Mouse (Mus musculus) MN1 (cell line): ENCODE data around the gene Tmem209.
A peak's percentile ranks its signal among the peaks of the same experiment; 100 is the strongest.

ENCODE experiments used
- DNase-seq: peaks from one replicate; pipeline ENCODE4 v3.0.0-alpha.2; 2016; ENCODE audit warnings: low spot score

Gene Tmem209

DNA sequence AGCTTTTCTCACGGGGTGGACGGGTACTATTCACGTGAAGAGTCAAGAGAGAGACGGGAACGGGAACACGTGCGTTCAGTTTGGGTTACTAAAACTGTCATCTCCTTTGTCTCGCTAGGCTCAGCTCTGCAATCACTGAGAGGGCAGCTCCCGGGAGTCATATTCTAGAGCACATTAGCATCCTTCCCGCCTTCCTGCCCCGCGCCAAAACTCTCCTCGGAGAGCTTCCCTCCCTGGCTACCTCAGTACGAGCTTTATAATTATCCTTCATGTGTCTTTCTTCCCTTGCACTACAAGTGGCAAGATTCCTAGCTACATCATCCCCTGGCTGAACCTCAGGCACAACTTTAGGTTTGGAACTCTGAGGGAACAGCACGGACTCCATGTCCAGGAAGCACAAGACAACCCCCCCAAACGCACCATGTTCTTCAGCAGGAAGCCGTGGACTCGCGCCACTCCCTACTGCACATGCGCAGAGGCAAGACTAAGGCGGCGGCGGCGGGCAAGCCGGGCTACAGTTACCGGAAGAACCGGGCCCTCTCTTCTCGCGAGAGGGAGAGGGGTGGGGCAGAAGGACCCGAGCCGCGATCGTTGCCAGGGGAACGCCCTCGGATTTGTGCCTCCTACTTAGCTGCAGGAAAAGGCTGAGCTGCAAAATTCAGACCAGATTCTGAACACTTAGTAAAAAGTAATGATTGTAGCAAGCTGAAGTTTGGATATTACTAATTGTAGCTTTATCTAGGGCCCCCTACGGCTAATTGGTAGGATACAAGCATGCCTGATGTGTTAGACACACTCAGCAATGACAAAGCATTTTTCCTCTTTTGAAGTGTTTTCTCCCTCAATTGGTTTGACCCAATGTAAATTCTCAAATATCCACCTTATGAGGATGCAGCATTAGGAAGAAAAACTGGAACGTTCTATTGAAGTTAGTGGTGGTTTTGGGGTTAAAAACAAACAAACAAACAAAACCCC is at the start of gene Tmem209, which contains the start of gene Ssmem1:
Gene Tmem209 (minus strand): TSS at position 519 of the 975 bp plus-strand sequence.
Gene Ssmem1 (plus strand): TSS at position 585 of the 975 bp plus-strand sequence.
- DNase-seq: peak; percentile 99

GRCm38 (mm10) chr6:30556080-30556479 is 46.5 kb upstream of the Tmem209 start:
- no peak for DNase-seq

GRCm38 (mm10) chr6:30554621-30555170 is 45.1 kb upstream of the Tmem209 start:
- no peak for DNase-seq

GRCm38 (mm10) chr6:30554092-30554491 is 44.5 kb upstream of the Tmem209 start:
- DNase-seq: no peak

DNA sequence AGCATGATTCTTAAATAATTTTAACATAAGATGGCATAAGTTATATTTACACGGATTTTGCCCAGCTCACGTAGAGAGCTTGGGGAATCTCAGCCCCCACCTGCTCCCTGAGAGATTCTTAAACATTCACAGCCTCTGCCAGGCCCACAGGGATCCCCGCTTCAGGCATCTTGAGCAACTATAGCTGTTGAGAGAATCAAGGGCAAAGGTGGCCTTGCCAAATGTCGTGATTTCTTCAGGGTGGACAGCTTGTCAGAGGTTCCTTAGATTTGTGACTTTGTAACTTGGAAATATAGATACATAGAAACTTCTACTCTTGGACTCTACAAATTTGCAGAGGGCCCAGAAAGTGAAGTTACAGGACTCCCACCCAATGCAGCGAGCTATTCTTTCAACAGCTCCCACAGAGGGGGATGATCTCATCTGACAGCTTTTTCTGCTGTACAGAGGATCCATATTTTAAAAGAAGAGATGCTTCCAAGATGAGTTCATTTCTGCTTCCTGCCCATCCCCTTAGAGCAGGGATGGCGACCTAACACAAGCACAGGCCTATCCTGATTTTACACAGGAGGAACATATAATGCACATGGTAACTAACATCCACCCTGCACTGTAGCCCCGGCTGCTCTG is 43.9 kb upstream of the Tmem209 start:
- no peak for DNase-seq

- DNase-seq: no peak
These were observed 43.0 kb upstream of the Tmem209 start for GRCm38 (mm10) chr6:30552628-30553027.

- DNase-seq: no peak
These were observed 42.3 kb upstream of the Tmem209 start for GRCm38 (mm10) chr6:30551644-30552580.

GRCm38 (mm10) chr6:30551193-30551515 is 41.6 kb upstream of the Tmem209 start:
- no peak for DNase-seq

- no peak for DNase-seq
These were observed 41.1 kb upstream of the Tmem209 start for GRCm38 (mm10) chr6:30550496-30551192.

DNA sequence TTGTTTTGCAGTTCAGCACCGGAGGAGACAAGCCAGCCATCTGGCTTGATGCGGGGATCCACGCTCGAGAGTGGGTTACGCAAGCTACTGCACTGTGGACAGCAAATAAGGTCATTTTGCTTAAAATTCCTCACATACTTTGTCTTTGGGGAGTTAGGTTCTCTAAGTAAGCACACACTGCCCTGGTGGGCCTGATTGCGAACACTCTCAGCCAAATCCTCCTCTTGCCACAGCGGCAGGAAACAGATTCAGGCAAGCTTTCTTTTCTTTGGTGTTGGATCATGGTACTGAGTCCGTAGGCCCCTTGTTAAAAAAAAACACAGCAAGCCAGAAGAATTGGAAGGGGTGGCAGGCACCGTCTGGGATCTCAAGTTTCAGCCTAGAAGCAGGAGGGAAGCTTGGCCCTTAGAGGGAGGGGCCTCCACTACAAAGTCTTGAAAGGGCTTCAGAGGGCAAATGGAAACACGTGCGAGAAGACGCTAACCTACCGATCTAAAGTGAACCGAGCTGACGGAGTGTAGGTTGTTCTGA is 39.7 kb upstream of the Tmem209 start:
- no peak for DNase-seq

GRCm38 (mm10) chr6:30547656-30548306 is 38.2 kb upstream of the Tmem209 start:
- DNase-seq: no peak

DNA sequence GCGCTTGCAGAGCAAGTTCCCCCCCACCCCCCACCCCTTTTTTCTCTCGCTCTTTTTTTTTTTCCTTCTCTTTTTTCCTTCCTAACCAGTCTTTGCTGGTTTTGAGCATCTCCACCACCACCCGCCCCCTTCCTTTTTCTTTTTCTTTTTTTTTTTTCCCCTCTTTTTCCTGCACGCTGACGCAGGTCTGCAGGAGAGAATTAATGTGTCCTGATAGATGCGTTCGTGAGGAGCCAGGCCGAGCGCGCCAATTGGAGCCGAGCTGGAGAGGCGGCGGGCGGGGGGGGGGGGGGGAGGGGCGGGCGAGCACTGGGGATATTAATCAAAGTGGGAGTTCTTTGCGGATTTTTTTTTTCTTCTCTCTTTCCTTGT is 37.7 kb upstream of the Tmem209 start:
- peak; percentile 79 for DNase-seq

GRCm38 (mm10) chr6:30546571-30547273 is 37.1 kb upstream of the Tmem209 start:
- peak; percentile 80 for DNase-seq

DNA sequence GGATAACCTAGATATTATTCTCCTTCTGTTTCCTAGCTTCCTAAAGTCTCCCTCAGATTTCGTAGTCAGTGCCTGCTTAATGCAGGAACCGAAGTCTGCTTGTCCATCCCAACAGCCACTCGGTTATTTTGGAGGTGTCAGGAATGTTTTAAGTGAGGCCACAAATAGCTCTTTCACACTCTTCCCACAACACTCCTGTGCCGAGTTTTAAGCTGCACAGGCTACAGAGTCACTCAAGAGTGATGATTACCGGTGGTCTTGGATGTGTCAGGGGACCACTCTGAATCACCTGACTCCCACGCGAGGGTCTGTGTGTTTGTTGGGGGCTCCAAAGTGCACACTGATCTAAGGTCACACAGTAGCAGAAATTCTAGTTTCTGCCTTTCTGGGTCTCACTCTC is 36.1 kb upstream of the Tmem209 start:
- DNase-seq: no peak

- no peak for DNase-seq
These were observed 34.3 kb upstream of the Tmem209 start for GRCm38 (mm10) chr6:30543851-30544250.

DNA sequence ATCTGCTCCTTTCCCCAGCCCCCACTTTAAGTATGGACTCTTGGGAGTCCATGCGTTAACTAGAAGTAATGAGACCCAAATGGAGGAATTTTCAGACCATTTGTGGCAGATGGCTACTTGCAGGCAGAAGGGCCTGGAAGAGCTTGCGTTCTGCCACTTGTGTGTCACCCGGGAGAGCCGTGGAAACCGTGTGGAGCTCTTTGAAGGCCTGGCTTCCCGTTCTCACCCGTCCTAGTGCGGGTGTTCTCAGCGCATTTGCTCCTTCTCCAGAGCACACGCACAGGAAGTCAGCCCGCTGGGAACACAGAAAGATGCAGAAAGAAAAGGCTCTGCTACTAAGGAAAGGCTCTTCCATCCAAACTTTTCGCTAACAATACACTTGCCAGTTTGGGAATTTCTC is 33.5 kb upstream of the Tmem209 start:
- no peak for DNase-seq

GRCm38 (mm10) chr6:30542277-30542676 is 32.7 kb upstream of the Tmem209 start:
- no peak for DNase-seq

GRCm38 (mm10) chr6:30541009-30541799 is 31.6 kb upstream of the Tmem209 start, which contains the start of gene Cpa2:
Gene Cpa2 (plus strand): TSS chr6:30541582.
- no peak for DNase-seq

DNA sequence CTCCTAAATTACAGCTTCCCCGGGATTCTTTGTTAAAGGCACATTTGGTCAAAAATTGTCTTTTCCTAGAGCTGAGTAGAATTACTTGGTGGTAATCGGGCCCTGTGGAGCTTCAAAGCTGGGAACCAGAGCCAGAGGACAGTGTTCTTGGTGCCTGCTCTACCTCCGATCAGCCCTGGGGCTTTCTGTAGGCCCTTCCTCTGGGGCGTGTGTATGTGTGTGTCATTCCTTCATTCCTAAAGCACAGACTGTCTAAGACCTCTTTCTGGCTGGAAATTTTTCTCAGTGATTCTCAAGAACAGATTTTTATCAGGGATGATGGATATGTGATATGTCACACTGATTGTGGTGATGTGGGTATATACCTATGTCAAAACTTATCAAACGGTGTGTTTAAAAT is 29.2 kb upstream of the Tmem209 start:
- no peak for DNase-seq
